Mouse (Mus musculus): ENCODE measurements around the gene Gm11172. TPM values are rescaled to one million over a fixed set of nuclear protein-coding genes. Genes with fewer than 3 reads are reported as not detected.
"Not testable (repeated sequence)": the region's sequence is repeated elsewhere in the genome, so short reads cannot be mapped to it uniquely, and the experiment has no call there.

Gene Gm11172
- polyA plus RNA-seq, 2 experiments from 2014 or later: not detected

GRCm38 (mm10) chr16:10834911-10835587 is 22.3 kb downstream of the Gm11172 start, which contains the start of gene Rmi2:
Rmi2 (plus strand) TSS chr16:10835059.
- peak; percentile 85 for ATAC-seq

- ATAC-seq: no peak
Observed at GRCm38 (mm10) chr16:10836388-10836787, 23.7 kb downstream of the Gm11172 start.

- ATAC-seq: no peak
Observed at GRCm38 (mm10) chr16:10837250-10837649, 24.5 kb downstream of the Gm11172 start.

- ATAC-seq: no peak
Observed at GRCm38 (mm10) chr16:10837903-10838302, 25.2 kb downstream of the Gm11172 start.

GRCm38 (mm10) chr16:10838487-10839245 is 26.0 kb downstream of the Gm11172 start:
- ATAC-seq: no peak

GRCm38 (mm10) chr16:10840018-10840417 is 27.3 kb downstream of the Gm11172 start:
- no peak for ATAC-seq

GRCm38 (mm10) chr16:10842282-10842855 is 29.7 kb downstream of the Gm11172 start:
- ATAC-seq: no peak

- ATAC-seq: peak; percentile 84
Observed at GRCm38 (mm10) chr16:10843486-10844318, 31.0 kb downstream of the Gm11172 start.

- peak; percentile 53 for ATAC-seq
Observed at GRCm38 (mm10) chr16:10844319-10844670, 31.6 kb downstream of the Gm11172 start.

GRCm38 (mm10) chr16:10845952-10846351 is 33.2 kb downstream of the Gm11172 start:
- no peak for ATAC-seq

GRCm38 (mm10) chr16:10846503-10846902 is 33.8 kb downstream of the Gm11172 start:
- peak; percentile 11 for ATAC-seq

GRCm38 (mm10) chr16:10849965-10850861 is 37.5 kb downstream of the Gm11172 start:
- ATAC-seq: no peak

GRCm38 (mm10) chr16:10850905-10851304 is 38.2 kb downstream of the Gm11172 start:
- ATAC-seq: no peak

GRCm38 (mm10) chr16:10852216-10852615 is 39.5 kb downstream of the Gm11172 start:
- not testable (repeated sequence) for ATAC-seq

- ATAC-seq: no peak
Observed at GRCm38 (mm10) chr16:10859726-10860245, 47.1 kb downstream of the Gm11172 start.

- no peak for ATAC-seq
Observed at GRCm38 (mm10) chr16:10861408-10861807, 48.7 kb downstream of the Gm11172 start.

Other genes with a start within 250 kb of the Gm11172 start
- gene Socs1, start 27.4 kb upstream of the Gm11172 start, polyA plus RNA-seq (2017; shearing (Covaris generic)): 1 to 10 TPM; 4.0 to 4.6 TPM
- 1 to 10 TPM; 5.7 to 6.3 TPM for gene Tnp2, start 24.3 kb upstream of the Gm11172 start, polyA plus RNA-seq (2017; shearing (Covaris generic))
- gene Prm3, start 22.0 kb upstream of the Gm11172 start, polyA plus RNA-seq (2017; shearing (Covaris generic)): not detected
- gene Prm2, start 16.8 kb upstream of the Gm11172 start, polyA plus RNA-seq (2017; shearing (Covaris generic)): not detected
- gene Prm1, start 7.1 kb upstream of the Gm11172 start, polyA plus RNA-seq (2017; shearing (Covaris generic)): under 1 TPM in 1 of 2 experiments, not detected in 1; 0.77 TPM
- 1 to 10 TPM; 1.3 to 1.9 TPM for gene Rmi2, start 22.1 kb downstream of the Gm11172 start, polyA plus RNA-seq (2017; shearing (Covaris generic))
- gene Snn, start 248.0 kb downstream of the Gm11172 start, polyA plus RNA-seq (2017; shearing (Covaris generic)): 1 to 10 TPM in 1 of 2 experiments, under 1 TPM in 1; 0.53 to 1.2 TPM